Mouse (Mus musculus): Measurements from ENCODE around the gene Zdhhc14. TPM values are rescaled to one million over a fixed set of nuclear protein-coding genes. Genes with fewer than 3 reads are reported as not detected.

Zdhhc14 gene
- polyA plus RNA-seq, 1 experiment from 2014 or later: 2.2 TPM

DNA sequence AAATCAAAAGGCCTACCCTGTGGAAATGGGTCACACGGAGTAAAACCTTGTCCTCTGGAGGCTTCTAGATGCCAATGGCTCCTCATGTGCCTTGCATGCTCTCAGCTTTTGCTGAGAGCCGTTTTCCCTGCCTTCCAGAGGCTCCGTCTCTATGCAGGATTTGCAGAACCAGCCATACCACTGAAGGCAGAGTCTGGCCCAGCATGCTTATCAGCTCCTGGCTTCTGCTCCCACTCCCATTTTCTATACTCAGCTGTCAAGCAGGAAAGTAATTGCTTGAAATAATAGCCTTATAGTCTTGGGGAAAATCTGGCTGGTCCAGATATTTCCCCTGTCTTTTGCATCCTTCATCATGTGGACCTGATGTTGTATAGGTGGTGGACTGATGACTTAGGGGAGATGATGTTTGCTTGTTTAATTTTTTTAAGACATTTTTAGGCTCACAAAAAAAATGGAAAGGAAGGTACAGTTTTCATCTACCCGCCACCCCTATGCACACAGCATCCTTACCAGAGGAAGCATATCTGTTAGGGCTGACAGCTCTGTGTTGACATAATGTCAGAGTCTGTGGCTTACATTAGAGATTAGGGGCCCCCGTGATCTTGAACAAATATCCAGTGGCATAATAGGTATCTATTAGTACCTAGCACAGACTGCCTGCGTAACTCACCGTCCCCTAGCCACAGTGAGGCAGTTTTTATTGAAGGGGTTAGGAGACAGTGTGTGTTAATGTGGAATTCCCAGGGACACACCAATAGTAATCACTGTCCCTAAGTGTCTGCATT lies 218.2 kb downstream of the Zdhhc14 start:
- 81% methylated on average over 7 of the region's 7 CpGs for WGBS
- ATAC-seq (ENCODE audit: insufficient number of reproducible peaks, insufficient read depth, low FRiP score, low TSS enrichment, low read depth): no peak

DNA sequence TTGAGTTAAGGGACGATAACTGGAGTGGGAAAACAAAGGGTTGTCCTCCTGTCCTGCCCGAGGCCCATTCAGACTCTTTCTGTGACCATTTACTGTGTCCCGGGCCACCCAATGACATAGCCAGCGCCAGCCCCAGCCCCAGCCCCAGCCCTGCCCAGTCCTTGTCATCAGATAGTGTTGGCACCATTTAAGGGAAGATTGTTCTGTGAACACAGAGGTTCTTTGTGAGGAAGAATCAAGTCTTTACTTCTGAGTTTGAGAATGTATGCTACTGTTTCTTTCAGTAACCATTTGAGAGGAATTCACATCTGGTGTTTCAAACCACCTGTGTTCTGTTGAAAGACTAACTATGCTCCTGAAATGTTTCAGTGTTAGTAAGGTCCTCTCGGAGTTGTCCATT lies 219.5 kb downstream of the Zdhhc14 start:
- Histone ChIP-seq H3K4me2 (no peak overlapping the region), H3K4me1 (replicated peaks) (peaks cover 7% of the 10 kb centered on the region), H3K9me3 (no peaks in the 10 kb centered on the region), H3K36me3 (no peaks in the 10 kb centered on the region), H3K27ac (no peak overlapping the region), H3K9ac (replicated peaks) (no peak overlapping the region), H3K27me3 (no peaks in the 10 kb centered on the region; the same call in 1 of the 2 replicates), H3K4me3 (replicated peaks) (no peak overlapping the region)
- ATAC-seq (ENCODE audit: insufficient number of reproducible peaks, insufficient read depth, low FRiP score, low TSS enrichment, low read depth): no peak
- WGBS: 82% methylated on average over 5 of the region's 5 CpGs

More for the DNA sequence above, 218.2 kb downstream of the Zdhhc14 start:
- no peak overlapping the region for H3K27ac ChIP-seq
- H3K36me3 ChIP-seq: no peaks in the 10 kb centered on the region
- H3K4me2 ChIP-seq: no peak overlapping the region
- H3K9ac ChIP-seq (replicated peaks): no peak overlapping the region
- no peaks in the 10 kb centered on the region for H3K9me3 ChIP-seq
- H3K27me3 ChIP-seq: no peaks in the 10 kb centered on the region; the same call in 1 of the 2 replicates
- H3K4me3 ChIP-seq (replicated peaks): no peak overlapping the region
- H3K4me1 ChIP-seq (replicated peaks): peaks cover 7% of the 10 kb centered on the region

DNA sequence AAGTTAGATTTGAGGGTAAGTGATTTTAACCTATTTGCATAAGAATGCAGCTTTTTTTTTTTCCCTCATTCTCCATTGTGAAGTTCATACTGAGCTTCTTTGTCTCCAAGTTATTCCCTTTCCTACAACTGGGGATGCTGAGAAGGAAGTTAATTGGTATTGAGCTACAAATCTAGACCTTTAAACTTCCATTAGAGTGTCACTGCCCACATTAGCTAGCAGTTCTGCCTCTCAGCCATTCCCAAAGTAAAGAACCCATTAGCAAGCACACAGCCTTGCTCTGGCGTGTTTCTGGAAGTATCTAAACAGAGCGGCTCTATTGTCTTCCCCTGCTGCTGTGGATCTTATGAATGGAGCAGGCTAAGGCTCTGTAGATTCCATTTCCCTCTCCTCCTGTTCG lies 220.8 kb downstream of the Zdhhc14 start:
- no peaks in the 10 kb centered on the region; the same call in 1 of the 2 replicates for H3K27me3 ChIP-seq
- no peak overlapping the region for H3K9ac ChIP-seq (replicated peaks)
- no peak overlapping the region for H3K4me3 ChIP-seq (replicated peaks)
- no peak overlapping the region for H3K27ac ChIP-seq
- no peaks in the 10 kb centered on the region for H3K9me3 ChIP-seq
- H3K4me2 ChIP-seq: no peak overlapping the region
- peaks cover 7% of the 10 kb centered on the region for H3K4me1 ChIP-seq (replicated peaks)
- 73% methylated on average over 3 of the region's 3 CpGs for WGBS
- ATAC-seq (ENCODE audit: insufficient number of reproducible peaks, insufficient read depth, low FRiP score, low TSS enrichment, low read depth): no peak
- H3K36me3 ChIP-seq: no peaks in the 10 kb centered on the region

DNA sequence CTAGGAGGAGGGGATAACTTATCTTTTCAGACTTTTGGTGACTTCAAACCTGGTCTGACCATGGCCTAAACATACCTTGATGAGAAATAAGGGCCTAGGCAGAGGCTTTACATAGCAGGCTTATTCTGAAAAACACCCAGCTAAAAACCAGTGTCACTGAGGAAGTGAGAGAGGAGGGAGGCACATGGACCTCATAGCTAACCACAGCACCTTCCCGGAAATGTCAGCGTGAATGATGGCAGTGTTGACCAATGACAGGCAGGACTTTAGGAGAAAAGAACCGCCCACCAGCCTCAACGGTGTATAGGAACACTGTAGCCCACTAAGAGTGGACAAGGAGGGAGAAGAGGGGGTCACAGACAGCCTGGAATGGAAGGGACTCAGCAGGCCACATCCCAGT lies 224.6 kb downstream of the Zdhhc14 start:
- H3K27me3 ChIP-seq: no peaks in the 10 kb centered on the region; the same call in 1 of the 2 replicates
- H3K9me3 ChIP-seq: no peaks in the 10 kb centered on the region
- no peak overlapping the region for H3K4me3 ChIP-seq (replicated peaks)
- H3K27ac ChIP-seq: no peak overlapping the region
- WGBS: 89% methylated on average over 4 of the region's 4 CpGs
- H3K4me1 ChIP-seq (replicated peaks): peaks cover 7% of the 10 kb centered on the region
- no peak for ATAC-seq (ENCODE audit: insufficient number of reproducible peaks, insufficient read depth, low FRiP score, low TSS enrichment, low read depth)
- H3K4me2 ChIP-seq: no peak overlapping the region
- H3K9ac ChIP-seq (replicated peaks): no peak overlapping the region
- no peaks in the 10 kb centered on the region for H3K36me3 ChIP-seq

DNA sequence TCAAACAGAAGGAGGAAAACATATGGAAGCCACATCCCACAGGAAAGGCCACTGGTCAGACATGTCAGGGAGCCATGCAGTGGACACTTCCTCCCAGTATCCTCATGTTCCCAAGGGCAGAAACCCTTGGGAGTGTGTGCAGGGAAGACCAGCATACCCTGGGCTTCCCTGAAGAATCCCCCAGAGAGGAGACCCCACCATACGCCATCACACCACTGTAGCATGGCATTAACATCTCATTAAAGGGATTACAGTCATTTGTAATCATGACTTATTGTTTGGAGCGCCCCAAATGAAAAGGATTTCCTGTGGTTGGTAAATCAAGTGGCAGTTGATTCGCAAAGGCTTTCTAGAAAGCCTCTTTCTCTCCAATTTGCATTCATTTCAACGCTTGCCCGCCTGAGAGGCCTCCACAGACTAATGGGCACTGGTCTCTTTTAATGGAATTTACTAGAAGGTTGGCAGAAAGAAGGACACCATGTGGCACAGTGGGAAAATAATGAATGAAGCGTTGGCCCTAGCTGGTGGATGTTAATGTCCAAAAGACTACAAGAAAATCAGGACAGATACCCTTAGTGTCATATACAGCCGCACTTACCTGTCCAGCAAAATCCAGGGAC lies 226.5 kb downstream of the Zdhhc14 start:
- H3K9ac ChIP-seq (replicated peaks): no peak overlapping the region
- no peak for ATAC-seq (ENCODE audit: insufficient number of reproducible peaks, insufficient read depth, low FRiP score, low TSS enrichment, low read depth)
- 79% methylated on average over 7 of the region's 7 CpGs for WGBS

DNA sequence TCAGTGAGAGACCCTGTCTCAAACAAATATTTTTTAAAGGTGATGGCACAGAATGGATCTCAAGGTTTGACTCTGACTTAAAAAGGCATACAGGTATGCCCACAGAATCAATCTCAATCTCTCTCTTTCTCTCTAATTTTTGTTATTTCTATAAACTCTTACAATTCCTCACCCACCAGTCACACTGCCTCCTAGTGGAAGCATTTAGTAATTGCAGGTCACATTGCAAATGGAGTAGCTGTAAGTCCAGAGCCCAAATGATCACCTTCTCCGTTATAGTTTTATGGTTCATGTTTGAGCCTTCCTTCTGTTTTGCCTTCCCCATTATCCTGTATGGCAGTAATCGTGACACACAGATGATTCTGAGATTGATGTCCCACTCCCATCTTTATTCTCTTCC lies 230.4 kb downstream of the Zdhhc14 start:
- WGBS: 86% methylated on average over 2 of the region's 2 CpGs
- Histone ChIP-seq H3K9me3 (no peaks in the 10 kb centered on the region), H3K9ac (replicated peaks) (no peak overlapping the region), H3K4me2 (no peak overlapping the region), H3K27ac (no peak overlapping the region), H3K4me1 (replicated peaks) (peaks cover 10% of the 10 kb centered on the region), H3K27me3 (no peaks in the 10 kb centered on the region), H3K36me3 (no peaks in the 10 kb centered on the region), H3K4me3 (replicated peaks) (no peak overlapping the region)
- ATAC-seq (ENCODE audit: insufficient number of reproducible peaks, insufficient read depth, low FRiP score, low TSS enrichment, low read depth): no peak

More for the DNA sequence above, 226.5 kb downstream of the Zdhhc14 start:
- no peak overlapping the region for H3K4me3 ChIP-seq (replicated peaks)
- H3K36me3 ChIP-seq: no peaks in the 10 kb centered on the region
- H3K4me1 ChIP-seq (replicated peaks): peaks cover 16% of the 10 kb centered on the region
- no peaks in the 10 kb centered on the region for H3K9me3 ChIP-seq
- H3K27ac ChIP-seq: no peak overlapping the region
- no peak overlapping the region for H3K4me2 ChIP-seq
- no peaks in the 10 kb centered on the region; the same call in 1 of the 2 replicates for H3K27me3 ChIP-seq

DNA sequence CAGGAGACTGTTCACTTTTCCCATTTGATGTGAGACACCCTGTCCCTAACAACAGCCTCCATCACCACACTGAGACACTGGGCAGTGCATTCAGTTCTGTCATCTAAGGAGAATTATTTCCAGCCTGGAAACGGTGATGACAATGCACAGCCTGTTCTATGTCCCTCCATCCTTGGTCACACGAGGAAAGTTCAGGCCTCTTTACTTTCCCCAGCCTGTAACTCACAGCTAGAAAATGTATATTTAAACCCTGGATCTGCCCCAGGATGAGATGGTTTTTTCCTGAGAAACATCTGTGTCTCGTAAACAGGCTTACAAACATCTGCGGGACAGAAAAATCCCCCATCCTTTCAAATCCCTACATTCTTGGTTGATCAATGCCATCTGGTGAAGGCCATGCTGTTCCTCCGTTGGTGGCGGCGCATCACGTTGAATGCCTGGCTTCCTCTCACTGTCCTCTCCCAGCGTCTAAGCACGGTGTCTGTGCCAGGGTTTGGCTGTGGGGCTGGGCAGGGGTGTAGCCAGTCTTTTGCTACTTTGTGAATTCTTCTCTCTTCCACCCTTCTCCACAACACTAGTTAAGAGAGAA lies 231.3 kb downstream of the Zdhhc14 start:
- Histone ChIP-seq H3K4me3 (replicated peaks) (no peak overlapping the region), H3K4me1 (replicated peaks) (peaks cover 10% of the 10 kb centered on the region), H3K9ac (replicated peaks) (no peak overlapping the region), H3K27ac (0 out of 2 replicates have a peak overlapping the region, but pooled peaks have one; percentile 57), H3K9me3 (no peaks in the 10 kb centered on the region), H3K36me3 (no peaks in the 10 kb centered on the region), H3K27me3 (no peaks in the 10 kb centered on the region), H3K4me2 (no peak overlapping the region)
- ATAC-seq (ENCODE audit: insufficient number of reproducible peaks, insufficient read depth, low FRiP score, low TSS enrichment, low read depth): no peak; the same call in 1 of the 2 replicates
- 18% methylated on average over 10 of the region's 10 CpGs for WGBS

DNA sequence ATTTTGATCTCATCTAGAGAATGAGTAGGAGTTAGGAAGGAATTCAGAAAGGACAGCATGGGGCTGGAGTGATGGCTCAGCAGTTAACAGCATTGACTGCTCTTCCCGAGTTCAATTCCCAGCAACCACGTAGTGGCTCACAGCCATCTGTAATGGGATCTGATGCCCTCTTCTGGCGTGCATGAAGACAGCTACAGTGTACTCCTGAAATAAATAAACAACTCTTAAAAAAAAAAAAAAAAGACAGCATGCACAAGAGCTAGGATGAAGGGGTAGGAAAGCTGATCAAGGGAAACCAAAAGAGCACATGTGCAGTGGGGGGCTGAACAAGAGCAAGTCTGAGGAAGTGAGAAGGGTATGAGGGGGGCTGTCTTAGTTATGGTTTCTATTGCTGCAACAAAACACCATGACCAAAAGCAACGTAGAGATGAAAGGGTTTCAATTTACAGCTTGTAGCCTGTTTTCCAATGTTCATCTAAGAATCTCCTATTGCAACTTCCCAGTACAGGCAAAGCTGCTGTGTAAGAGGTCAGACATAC lies 237.3 kb downstream of the Zdhhc14 start:
- WGBS: 44% methylated on average over 4 of the region's 4 CpGs
- H3K9ac ChIP-seq (replicated peaks): no peak overlapping the region
- H3K9me3 ChIP-seq: no peaks in the 10 kb centered on the region
- H3K4me2 ChIP-seq: no peak overlapping the region
- H3K27ac ChIP-seq: no peak overlapping the region
- H3K4me1 ChIP-seq (replicated peaks): no peaks in the 10 kb centered on the region; the same call in 1 of the 2 replicates
- H3K4me3 ChIP-seq (replicated peaks): no peak overlapping the region
- no peaks in the 10 kb centered on the region for H3K27me3 ChIP-seq
- H3K36me3 ChIP-seq: no peaks in the 10 kb centered on the region
- no peak for ATAC-seq (ENCODE audit: insufficient number of reproducible peaks, insufficient read depth, low FRiP score, low TSS enrichment, low read depth)

DNA sequence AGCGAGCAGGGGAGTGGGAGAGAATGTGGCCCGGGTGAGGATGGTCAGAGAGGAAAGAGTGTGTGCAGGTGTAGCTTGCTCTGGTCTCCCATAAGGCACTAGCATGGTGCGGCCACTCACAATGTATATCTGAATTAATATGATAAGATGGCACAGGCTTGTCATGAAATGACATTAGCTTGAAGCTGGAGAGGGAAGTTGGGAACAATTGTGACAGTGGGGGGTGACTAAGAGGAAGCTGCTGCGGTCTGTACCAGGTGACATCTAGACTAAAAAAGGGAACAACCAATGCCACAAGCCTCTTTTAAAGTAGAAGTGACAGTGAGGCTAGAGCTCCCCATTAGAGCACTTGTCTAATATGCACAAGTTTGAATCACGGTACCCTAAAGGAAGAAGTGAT lies 238.2 kb downstream of the Zdhhc14 start:
- Histone ChIP-seq H3K4me2 (no peak overlapping the region), H3K27ac (no peak overlapping the region), H3K9ac (replicated peaks) (no peak overlapping the region), H3K4me1 (replicated peaks) (no peaks in the 10 kb centered on the region; the same call in 1 of the 2 replicates), H3K4me3 (replicated peaks) (no peak overlapping the region), H3K36me3 (no peaks in the 10 kb centered on the region), H3K27me3 (no peaks in the 10 kb centered on the region), H3K9me3 (no peaks in the 10 kb centered on the region)
- ATAC-seq (ENCODE audit: insufficient number of reproducible peaks, insufficient read depth, low FRiP score, low TSS enrichment, low read depth): no peak
- 90% methylated on average over 5 of the region's 5 CpGs for WGBS

DNA sequence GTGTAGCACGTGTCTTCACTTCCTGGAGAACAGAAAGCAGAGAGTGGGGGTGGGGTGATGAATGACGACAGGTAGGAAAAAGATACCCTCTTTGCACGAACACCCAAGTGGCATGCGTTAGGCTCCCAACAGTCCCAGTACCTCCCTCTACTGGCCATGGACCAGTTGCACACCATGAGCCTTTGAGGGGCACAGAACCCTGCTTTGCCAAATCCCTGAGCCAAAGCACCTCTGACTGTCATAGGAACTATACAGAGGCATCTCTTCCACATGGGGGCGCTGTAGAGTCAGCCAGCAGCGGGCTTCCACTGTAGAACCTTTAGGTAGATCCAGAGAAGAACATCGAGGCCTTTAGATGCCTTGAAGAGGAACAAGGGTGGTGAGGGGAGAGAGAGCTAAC lies 241.0 kb downstream of the Zdhhc14 start:
- Histone ChIP-seq H3K27me3 (no peaks in the 10 kb centered on the region), H3K36me3 (no peaks in the 10 kb centered on the region), H3K4me2 (no peak overlapping the region), H3K4me3 (replicated peaks) (no peak overlapping the region), H3K27ac (no peak overlapping the region), H3K9ac (replicated peaks) (no peak overlapping the region), H3K4me1 (replicated peaks) (no peaks in the 10 kb centered on the region), H3K9me3 (no peaks in the 10 kb centered on the region)
- ATAC-seq (ENCODE audit: insufficient number of reproducible peaks, insufficient read depth, low FRiP score, low TSS enrichment, low read depth): no peak
- WGBS: 34% methylated on average over 7 of the region's 7 CpGs

DNA sequence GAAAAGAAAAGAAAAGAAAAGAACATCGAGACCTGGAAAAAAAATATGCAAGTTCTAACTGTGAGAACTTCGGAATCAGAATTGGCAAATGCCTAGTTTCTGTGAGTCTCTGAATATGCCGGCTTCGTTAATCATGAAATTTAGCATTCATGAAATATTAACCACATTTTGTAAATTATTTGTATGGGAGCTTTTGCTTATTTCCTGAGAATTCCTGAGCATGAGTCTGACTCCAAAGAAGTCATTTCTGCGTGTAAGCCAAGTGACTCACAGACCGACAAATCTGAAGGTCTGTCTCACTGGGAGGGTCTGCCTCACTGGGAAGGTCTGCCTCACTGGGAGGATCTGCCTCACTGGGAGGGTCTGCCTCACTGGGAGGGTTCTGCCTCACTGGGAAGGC lies 248.7 kb downstream of the Zdhhc14 start:
- Histone ChIP-seq H3K9ac (replicated peaks) (no peak overlapping the region), H3K9me3 (no peaks in the 10 kb centered on the region), H3K4me3 (replicated peaks) (no peak overlapping the region), H3K4me1 (replicated peaks) (no peaks in the 10 kb centered on the region; the same call in 1 of the 2 replicates), H3K4me2 (no peak overlapping the region), H3K27ac (no peak overlapping the region), H3K36me3 (no peaks in the 10 kb centered on the region), H3K27me3 (no peaks in the 10 kb centered on the region)
- no peak for ATAC-seq (ENCODE audit: insufficient number of reproducible peaks, insufficient read depth, low FRiP score, low TSS enrichment, low read depth)
- 94% methylated on average over 6 of the region's 6 CpGs for WGBS

Data from limb, embryonic 12.5 days (tissue).